Mouse (Mus musculus): Measurements from ENCODE around the gene Dennd1a. TPM values are rescaled to one million over a fixed set of nuclear protein-coding genes. Genes with fewer than 3 reads are reported as not detected.
A peak's percentile ranks its signal among the peaks of the same experiment; 100 is the strongest.

Gene Dennd1a
- total RNA-seq, 2 experiments from 2014 or later: 22.3 to 30.3 TPM

DNA sequence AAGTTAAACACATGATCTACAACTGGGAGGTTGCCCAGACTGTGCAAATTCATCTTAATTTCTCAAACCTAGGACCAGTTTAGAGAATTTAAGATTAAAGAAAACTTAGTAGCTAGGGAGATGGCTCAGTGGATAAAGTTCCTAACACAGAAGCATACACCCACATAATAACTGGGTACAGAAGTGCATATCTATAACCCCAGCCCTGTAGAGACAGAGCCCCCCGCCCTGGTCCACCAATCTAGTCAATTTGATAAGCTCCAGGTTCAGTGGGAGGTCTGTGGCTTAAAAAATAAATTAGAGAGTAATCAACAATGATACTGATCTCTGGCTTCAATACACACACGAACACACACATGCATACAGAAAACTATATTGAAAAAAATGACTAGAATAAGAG, 51.6 kb downstream of the Dennd1a start:
- ATAC-seq (replicated peaks; ENCODE audit: poor library complexity): peak; percentile 37; the same call in 1 of the 2 replicates

DNA sequence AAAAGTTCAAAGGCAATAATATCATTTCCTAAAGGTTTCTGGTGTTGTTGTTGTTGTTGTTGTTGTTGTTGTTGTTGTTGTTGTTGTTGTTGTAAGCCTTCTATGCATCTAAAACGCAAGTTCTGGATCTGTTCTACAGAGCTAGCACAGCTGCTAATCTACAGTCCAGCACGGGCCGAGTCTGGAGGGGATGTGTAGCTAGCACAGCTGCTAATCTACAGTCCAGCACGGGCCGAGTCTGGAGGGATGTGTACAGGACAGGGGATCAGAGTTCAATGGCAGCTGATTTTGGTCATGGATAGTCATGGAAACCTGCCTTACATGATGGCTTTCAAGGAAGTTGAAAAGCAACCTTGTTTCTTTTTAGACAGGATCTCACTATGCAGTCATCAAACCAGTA, 57.3 kb downstream of the Dennd1a start:
- ATAC-seq (replicated peaks; ENCODE audit: poor library complexity): no peak

DNA sequence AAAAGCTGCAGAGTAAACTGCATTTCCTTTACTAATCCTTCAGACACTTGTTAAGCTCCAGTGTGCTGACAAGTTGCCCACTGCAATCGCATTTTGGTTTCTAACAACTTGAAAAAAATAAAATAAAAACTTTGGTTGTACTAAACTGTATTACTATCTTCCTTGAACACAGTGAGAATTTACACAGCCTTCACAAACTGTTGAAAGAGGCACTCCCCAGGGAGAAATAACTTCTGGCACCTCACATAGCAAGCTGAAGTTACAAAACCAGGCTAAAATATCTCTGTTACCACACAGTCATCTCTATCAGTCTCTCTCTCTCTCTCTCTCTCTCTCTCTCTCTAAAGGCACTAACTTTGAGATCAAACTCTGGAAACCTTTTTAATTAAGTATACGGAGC, 63.4 kb downstream of the Dennd1a start:
- ATAC-seq (replicated peaks; ENCODE audit: poor library complexity): no peak

DNA sequence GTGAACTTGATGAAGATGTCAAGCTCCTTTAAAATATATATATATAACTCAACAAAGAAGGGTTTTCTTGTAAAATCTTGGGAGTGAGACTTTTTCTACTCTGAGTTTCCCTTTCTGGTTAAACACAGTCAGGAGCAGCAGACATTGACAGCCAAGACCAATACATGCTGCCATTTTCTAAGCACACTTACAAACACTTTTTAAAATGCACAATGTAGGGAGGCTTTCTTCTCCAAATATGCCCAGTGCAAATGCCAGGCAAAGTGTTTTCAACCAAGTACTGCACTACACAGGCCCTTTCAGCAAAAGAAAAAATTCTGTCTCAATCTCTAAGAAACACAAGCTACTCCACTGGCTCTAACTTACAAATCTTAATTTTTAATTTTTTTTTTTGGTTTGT, 65.7 kb downstream of the Dennd1a start:
- no peak for ATAC-seq (replicated peaks; ENCODE audit: poor library complexity)

DNA sequence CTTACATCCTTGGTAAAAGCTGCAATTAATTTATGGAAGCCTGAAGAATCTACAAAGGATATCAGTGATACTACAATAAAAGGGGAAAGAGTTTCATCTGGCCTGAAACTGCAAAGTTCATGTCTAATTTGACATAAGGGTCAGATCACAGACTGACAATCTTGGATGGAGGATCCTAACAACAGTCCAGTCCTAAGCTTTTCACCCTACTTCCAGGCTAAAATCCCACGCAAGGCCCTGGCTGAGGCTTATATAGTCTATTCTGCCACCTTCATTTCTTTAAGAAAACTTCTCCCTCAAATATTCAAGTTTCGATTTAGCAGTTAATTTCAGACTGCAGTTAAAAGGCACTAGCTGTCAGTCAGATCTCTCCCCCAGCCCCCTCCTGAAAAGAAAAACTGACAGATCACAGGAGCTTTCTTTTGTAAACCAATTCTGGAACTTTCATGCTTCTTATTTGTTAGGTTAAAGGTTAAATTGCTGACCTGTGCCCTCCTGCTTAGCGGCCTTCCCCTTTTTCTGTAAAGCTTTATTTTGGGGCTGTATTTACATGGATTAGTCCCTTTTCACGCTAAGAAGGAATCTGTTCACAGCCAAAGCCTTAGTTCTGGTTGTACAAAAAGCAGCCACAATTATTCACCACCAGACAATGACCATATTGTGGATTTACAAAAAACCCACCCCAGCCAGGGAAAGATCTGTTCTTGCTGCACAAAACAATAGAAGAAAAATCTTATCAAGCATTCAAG, 66.3 kb downstream of the Dennd1a start:
- no peak for ATAC-seq (replicated peaks; ENCODE audit: poor library complexity)

DNA sequence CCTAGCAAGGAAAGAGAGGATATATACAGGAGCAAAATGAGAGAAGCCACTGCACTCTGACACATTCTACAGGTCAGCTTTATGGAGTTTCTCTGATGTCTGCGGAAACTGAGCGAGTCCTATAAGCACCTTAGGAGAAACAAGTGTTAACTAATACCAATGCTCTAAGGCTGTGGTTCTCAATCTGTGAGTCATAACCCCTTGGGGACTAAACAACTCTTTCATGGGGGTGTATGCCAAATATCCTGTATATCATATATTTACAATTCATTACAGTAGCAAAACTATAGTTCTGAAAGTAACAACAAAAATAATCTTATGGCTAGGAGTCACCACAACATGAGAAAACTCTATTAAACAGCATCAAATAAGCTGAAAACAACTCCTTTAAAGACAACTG, 67.5 kb downstream of the Dennd1a start:
- ATAC-seq (replicated peaks; ENCODE audit: poor library complexity): no peak

DNA sequence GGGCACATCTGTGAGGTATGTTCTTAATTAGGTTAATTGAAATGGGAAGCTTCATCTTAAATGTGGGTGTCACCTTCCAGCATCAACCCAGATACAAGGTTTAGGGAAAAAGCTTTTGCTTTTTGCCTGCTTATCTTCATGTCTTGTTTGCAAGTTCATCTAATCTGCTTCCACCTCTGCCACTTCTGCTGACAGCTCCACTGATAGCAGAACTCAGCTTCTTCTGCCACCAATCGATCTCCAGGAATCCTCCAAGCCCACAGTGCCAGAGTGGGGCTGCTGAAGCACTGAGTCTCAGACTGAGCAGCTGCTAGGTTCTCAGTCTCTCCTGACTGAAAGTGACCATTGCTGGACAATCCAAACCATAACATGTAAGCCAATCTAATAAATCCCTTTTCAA, 74.1 kb downstream of the Dennd1a start:
- no peak for ATAC-seq (replicated peaks; ENCODE audit: poor library complexity)

DNA sequence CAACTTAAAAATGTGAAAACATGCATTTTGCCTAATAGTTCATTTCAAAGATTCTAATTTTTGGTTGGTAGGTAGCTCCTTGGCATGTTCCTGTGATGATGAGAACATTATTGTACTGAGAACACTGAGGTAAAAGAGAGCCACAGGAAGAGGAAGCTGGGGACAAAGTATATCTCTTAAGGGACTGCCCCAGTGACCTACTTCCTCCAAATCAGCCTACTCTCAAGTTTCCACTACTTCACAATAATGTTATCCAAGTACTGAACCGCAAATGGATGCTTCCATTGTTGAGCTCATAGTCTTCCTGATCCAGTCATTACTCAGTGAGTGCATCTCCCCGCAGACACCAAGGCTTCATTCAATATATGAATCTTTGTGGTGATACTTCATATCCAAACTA, 75.8 kb downstream of the Dennd1a start:
- 0 out of 2 replicates have a peak, but pooled peaks have one; percentile 29 for ATAC-seq (replicated peaks; ENCODE audit: poor library complexity)

DNA sequence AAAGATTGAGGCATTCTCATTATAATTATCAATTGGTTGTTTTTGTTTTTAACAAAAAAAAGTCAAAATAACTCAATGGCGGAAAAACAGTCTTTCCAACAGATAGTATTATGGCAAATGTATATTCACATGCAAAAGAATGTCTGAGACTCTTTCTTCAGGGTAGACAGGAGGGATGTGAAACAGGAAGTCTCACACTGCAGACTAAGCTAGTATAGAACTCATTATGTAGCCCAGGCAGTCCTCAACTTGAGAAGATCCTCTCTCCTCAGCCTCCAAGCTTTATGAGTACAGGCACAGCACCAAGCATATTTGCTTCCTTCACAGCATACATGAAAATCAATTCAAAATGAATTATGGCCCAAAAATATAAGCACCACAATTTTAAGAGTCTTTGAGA, 79.4 kb downstream of the Dennd1a start:
- ATAC-seq (replicated peaks; ENCODE audit: poor library complexity): no peak

DNA sequence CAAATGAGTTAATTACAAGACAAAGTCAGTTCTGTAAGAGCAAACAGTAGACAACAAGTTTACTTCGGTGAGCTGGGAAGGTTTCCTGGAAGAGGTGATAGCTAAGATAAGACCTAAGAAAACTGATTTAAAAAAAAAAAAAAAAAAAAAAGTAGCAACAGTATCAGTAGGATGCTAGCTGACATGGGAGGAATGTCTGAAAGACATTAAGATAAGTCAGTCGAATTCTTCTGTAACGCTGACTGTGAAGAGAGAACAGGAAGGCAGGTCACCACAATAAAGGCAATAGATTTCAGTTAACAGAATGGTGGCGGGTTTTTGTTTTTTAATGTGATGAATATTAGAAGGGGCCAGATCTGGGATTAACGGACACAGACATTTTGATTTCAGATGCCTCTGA, 81.9 kb downstream of the Dennd1a start:
- ATAC-seq (replicated peaks; ENCODE audit: poor library complexity): no peak

DNA sequence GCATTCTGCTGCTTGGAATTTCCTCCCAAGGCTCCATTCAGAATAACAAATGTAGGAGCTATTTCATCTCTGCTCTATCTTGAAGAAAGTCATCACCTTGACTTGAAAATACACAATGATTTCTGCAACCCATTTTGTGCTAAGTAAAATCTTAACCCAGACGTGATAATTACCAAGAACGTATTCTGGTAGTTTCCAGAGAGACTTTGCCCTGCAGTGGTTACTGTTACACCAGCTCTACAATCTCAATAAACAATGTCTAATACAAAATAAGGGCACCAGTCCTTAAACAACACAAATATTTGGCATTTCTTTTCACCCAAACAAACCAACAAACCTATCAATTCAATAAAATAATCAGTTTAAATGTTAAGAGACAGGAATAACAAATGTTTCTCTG, 82.5 kb downstream of the Dennd1a start:
- ATAC-seq (replicated peaks; ENCODE audit: poor library complexity): no peak

DNA sequence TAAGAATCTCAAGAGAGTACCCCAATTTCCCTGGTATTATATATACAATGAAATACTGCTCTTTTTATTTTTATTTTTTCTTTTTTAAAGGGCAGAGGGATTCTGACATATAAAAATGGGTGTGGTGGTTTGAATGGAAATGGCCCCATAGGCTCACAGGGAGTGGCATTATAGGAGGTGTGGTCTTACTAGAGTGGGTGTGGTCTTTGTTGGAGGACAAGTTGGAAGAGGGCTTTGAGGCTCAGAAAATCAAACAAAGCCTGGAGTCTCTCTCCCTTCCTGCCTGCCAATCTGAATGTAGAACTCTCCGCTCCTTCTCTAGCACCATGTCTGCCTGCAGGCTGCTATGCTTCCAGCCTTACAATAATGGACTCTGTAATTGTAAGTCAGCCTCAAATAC, 89.1 kb downstream of the Dennd1a start:
- ATAC-seq (replicated peaks; ENCODE audit: poor library complexity): no peak; the same call in 1 of the 2 replicates

DNA sequence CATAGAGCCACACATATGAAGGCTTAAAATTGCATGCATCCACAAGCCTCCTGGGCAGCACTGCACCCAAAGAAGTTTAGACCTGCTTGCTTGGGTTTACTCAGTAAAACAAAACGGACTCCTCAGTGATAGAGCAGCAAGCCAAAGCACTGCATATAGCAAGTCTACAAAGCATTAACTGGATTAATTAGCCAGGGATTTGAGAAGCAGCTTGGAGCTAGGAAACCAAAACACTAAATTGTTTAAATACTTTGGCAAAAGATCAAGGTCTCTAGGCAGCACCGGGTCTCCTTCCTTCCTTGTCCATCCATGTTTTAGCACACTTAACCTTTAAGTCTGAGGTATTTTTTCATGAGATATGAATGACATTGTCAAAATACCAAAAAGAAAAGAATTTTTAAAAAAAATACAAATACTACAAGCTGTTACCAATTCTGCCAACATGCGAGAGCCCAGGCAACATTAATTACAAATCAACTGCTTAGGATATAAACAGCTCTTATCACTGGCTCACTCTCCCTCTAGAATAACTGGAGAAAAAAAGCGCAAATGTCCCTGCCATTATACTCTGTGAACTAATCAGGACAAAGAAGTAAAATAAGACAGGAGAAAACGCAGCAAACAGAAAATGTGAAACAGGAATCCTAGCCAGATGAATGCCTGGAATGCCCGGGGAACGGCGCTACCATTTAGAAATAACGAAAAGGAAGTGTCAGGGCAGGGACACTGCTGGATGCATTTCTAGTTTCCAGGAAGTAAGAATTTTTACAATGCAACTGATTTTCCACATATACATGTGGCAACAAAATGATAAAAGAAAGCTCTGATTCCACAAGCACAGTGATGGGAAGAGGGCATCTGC, 90.8 kb downstream of the Dennd1a start:
- no peak for ATAC-seq (replicated peaks; ENCODE audit: poor library complexity)

DNA sequence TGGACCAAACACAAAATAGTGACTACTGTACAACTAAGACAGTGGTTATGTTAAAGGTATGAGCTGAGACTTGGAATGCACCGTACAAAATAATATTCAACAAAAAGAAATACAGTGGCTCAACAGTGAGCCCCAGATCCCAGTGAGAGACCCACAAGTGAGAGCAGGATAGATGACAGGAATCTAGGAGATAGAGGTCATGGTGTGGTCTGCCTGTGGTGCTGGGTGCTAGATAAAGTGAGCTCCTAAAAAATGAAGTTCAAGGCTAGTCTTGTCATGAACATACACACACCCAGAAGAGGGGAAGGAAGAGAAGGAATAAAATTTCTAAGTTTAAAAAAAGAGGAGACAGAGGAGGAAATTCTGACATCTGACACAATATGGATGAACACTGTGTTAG, 95.2 kb downstream of the Dennd1a start:
- no peak for ATAC-seq (replicated peaks; ENCODE audit: poor library complexity)

DNA sequence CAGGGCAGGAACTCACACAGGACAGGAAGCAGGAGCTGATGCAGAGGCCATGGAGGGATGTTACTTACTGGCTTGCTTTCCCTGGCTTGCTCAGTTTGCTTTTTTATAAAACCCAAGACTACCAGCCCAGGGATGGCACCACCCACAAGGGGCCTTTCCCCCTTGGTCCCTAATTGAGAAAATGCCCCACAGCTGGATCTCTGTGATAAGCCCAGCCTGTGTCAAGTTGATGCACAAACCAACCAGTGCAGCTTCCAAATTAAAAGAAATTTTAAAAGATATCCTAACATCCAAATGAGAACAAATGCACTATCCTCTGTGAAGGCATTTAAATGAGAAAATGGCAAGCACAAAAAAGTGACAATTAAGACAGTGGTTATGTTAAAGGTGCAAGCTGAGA, 95.6 kb downstream of the Dennd1a start:
- no peak for ATAC-seq (replicated peaks; ENCODE audit: poor library complexity)

DNA sequence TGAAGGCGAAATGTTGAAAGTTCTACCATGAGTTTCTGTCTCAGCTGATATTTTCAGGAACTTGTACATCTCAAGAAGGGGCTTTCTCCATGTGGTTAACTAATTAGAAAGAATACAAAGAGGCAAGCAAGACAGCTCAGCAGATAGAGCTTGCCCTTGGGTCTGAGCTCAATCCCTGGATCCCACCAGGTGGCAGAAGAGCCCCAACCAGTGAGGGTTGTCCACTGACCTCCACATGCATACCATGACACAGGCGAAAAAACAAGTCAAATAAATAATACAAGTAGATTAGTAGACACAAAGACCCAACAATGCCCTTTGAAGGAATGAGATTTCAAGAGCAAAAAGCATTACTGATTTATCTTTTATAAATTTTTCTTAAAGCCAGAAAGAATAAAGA, 100.8 kb downstream of the Dennd1a start:
- peak; percentile 48; the same call in 1 of the 2 replicates for ATAC-seq (replicated peaks; ENCODE audit: poor library complexity)

DNA sequence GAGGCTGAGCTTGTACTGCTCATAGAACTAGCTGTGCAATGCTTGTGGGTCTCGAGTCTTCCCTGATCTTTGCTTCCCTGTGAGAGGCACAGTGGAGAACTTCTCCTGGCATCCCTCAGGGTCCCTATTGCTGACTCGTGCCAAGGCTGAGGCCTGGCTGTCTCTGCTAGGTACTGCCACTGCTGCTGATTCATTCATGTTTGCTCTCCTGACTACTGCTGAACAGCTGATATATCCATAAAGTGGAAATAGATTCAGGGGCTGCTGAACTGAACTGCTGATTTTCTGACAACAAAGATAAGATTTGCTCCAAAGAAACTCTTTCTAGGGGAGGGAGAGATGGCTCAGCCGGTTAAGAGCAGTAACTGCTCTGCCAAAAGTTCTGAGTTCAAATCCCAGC, 102.2 kb downstream of the Dennd1a start:
- no peak for ATAC-seq (replicated peaks; ENCODE audit: poor library complexity)

DNA sequence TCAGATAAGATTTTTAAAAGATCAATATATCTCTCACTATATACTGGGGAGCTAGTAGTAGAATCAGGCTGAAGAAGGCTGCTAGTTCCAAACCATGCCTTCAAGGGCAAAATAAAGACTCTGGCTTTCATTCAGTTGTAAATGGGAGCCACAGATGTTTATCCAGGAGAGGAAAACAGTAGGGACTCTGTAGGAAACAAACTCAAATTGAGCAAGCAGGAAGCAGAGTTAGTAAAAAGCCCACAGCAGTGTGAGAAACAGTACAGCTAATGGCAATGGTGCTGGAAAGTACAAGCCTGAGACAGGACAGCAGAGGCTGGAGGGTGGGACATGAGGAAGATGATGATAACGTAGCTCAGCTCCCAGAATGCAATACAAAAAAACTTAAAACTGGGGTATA, 103.3 kb downstream of the Dennd1a start:
- no peak for ATAC-seq (replicated peaks; ENCODE audit: poor library complexity)

DNA sequence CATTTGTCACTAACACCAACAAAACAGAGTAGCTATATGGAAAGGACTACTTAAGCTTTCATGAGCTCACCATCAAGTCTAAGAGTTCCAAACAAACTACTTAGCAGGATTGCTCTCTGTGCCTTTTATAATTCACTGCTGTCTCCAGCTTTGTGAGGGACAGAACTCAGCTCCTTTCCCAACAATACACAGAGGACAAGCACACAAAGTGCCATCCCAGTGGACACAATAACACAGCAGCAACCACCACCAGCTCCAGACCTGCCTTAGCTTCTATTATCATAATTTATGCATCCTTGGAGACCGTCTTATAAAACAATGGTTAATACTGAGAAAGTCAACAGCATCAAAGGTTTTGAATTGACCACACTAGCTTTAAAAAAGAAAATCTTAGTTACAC, 104.9 kb downstream of the Dennd1a start:
- ATAC-seq (replicated peaks; ENCODE audit: poor library complexity): no peak

DNA sequence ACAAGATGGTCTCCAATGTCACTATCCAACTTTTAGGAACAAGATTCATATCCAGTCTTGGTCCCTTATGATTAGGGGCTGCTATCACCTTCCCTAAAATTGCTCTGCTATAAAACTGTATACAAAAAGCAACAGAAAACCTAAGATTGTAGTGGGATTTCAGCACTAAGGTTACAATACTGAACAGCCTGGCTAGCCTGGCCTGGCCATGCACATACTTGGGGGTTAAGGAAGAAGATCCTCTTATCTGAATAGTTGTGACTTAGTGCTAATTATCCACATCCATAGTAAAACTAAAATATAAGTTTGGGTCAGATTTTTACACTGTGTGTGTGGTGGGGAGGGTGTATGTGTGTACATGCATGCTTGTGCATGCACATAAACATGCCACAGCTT, 109.6 kb downstream of the Dennd1a start:
- no peak for ATAC-seq (replicated peaks; ENCODE audit: poor library complexity)

DNA sequence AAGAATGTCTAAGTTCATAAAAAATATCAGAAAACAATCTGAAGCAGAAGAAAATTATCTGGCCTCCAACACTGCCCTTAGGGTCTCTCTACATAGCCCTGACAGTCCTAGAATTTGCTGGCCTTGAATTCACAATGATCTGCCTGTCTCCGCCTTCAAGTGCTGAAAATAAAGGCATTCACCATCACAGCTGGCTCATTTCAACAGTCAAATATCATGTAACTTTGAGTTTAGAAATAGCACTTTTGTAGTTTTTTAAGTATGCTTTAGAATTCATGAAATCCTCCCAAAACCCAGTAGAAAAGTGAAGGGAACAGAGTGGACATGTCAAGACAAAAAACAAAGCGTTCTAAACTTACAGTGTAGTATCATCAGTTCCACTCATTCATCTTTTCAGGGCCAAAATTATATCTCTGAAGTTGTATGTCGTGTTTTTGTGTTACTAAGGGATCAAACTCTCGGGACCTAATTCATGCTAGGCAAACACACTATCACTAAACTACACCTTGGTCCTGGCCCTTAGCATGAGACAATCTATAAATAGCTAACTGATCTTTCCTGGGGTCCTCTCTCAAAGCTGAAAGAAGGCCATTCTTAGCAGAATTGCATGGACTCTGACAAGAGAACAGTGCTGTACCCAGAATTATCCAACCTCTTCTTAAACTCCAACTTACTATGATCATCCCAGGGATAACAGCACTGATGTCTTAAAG, 110.2 kb downstream of the Dennd1a start:
- ATAC-seq (replicated peaks; ENCODE audit: poor library complexity): peak; percentile 17; the same call in 1 of the 2 replicates

DNA sequence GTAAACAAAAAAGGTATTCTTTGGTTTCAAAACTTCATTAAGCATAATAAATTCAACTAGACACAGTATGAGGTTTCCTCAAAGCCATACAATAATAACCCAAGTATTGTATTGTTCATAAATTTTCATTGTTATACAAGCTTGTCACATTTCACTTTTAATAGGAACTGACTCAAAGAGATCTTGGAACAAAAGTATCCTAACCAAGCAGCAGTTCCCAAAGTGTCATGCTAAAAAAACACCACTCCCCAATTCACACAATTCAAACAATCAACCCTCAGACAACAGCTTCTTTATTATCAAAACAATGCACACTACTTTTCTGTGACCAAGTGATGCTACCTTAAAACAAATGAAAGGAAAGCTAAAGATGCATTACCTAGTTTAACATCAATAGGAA, 111.9 kb downstream of the Dennd1a start:
- ATAC-seq (replicated peaks; ENCODE audit: poor library complexity): no peak
